Mouse (Mus musculus): ENCODE measurements around the gene Uba6.

DNA sequence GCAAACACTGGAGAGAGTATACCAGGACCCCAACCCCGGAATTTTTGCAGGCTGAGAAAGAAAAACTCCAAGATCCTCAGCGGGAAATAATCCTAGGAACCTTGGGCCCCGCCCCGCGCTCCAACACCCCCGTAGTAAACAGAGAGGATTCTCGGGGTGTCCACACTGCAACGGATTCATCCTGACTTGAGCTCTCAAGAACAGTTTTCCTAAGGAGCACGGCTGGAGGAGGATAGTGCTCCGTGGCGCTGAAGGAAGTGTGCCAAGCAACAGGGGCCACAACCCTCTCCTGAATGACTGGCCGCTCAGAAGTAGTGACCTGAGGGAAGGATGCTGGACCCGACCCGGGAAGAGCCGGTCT is 535 bp downstream of the Uba6 start:
- no peak for TF ChIP-seq GATA1 (IDR thresholded peaks at IDR 0.05; ENCODE audit: borderline replicate concordance, low read length)
- TF ChIP-seq FLI1 (IDR thresholded peaks at IDR 0.05; ENCODE audit: low read length), result no peak
